Mouse (Mus musculus): ENCODE results near the gene Rap1gap.

Gene Rap1gap

GRCm38 (mm10) chr4:137722692-137723427 is 58.3 kb downstream of the Rap1gap start:
- DNase-seq (ENCODE audit: low read depth, low spot score), result peak; percentile 82

GRCm38 (mm10) chr4:137723527-137723926 is 59.0 kb downstream of the Rap1gap start:
- no peak for DNase-seq (ENCODE audit: low read depth, low spot score)

GRCm38 (mm10) chr4:137724212-137724611 is 59.7 kb downstream of the Rap1gap start:
- DNase-seq (ENCODE audit: low read depth, low spot score), result no peak

GRCm38 (mm10) chr4:137724766-137725165 is 60.2 kb downstream of the Rap1gap start:
- peak; percentile 61 for DNase-seq (ENCODE audit: low read depth, low spot score)

DNA sequence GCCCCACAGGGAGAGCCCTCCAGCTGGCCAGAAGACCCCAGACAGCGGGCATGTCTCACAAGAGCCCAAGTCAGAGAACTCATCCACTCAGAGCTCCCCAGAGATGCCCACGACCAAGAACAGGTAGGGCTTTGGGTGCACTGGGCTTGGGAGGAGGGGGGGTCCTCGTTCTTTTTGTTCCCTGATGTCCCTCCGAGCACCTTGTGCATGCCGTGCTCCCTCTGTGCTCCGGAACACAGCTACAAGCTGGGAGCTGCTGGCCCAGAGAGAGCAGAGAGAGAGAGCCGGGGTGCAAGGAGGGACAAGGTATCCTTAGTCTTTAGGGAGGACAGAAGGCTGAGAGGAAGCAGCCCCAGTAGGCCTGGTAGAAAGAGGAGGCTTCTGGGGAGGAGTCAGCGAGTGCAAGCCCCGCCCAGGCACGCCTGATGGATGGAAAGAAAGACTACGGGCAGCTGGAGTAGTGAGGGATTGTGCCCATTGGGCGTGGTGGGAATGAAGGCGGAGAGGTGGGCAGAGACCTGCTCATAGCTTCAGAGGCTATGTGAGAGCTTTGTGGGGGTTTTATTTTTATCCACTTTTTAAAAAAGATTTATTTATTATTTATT is 61.1 kb downstream of the Rap1gap start:
- DNase-seq (ENCODE audit: low read depth, low spot score), result no peak

- no peak for DNase-seq (ENCODE audit: low read depth, low spot score)
These were observed 62.4 kb downstream of the Rap1gap start for GRCm38 (mm10) chr4:137726739-137727505.

DNA sequence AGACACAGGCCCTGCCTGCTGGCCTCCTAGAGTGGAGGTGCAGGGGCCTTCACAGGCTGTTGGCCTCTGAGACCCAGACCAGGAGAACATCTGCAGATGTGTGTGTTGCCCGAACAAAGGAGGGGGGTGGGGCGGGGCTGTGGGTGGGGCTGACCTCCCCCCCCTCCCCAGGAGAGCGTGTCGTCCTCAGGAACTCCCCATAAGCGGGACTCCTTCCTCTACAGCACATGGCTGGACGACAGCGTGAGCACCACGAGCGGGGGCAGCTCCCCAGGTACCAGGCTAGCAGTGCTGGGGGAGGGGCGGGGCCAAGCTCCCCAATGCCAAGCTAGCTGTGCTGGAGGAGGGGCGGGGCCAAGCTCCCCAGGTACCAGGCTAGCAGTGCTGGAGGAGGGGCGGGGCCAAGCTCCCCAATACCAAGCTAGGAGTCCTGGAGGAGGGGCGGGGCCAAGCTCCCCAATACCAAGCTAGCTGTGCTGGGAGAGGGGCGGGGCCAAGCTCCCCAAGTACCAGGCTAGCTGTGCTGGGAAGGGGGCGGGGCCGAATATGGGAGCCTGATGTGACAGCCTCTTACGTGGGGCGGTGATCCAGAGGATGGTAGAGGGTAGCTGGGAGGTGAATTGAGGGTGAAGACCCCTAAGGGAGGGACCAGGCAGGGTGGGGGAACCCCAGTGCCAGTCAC is 63.1 kb downstream of the Rap1gap start:
- DNase-seq (ENCODE audit: low read depth, low spot score), result peak; percentile 70

DNA sequence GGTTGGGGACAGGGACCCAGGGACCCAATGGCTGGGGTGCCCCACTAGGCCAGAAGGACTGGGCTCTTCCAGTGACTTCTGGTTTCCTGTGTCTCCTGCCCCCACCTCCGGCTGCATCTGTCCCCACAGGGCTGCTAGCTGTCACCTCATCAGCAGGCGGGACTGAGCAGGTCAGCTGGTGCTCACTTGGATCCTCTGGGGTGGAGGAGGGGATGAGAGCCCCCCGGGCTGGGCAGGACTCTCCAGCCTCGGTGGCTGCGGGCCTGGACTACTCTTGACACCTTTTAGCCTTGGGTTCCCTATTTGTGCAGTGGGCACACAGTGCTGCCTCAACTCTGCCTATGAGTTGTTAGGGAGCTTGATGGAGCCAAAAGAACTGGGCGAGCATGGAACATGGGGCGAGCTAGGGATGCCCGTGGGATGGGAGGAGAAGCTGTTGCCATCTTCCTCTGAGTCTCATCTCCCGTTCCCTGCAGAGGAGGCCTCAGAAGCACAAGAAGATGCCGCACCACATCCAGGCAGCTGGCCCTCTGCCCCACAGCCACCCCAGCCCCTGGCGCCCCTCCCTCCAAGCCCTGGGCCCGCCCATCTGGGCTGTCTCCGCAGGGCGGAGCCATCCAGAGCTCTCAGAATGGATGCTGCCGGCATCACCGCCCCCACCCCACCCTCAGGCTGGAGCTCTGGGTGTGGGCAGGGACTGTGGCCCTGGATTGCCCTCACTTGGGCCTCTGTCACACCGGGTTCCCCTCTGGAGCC is 64.1 kb downstream of the Rap1gap start:
- peak; percentile 37 for DNase-seq (ENCODE audit: low read depth, low spot score)

GRCm38 (mm10) chr4:137729155-137729855 is 64.8 kb downstream of the Rap1gap start:
- no peak for DNase-seq (ENCODE audit: low read depth, low spot score)

DNA sequence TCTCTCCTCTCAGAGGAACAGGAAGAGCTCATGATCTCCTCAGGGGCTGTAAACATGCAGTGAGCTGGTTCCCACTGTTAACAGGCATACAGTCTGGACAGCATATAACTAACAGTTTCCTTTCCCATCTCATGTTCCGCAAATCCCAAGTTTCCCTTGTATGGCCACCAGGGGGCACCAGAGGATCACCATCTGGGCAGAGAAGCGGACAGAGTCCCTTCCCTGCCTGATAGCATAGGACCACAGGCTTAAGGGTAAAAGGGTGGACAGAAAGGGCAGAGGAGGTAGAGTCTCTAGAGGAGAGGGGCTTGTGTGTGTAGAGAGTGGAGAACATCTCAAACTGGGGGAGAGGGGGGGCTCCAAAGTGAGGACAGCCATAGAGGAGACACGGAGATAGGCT is 65.6 kb downstream of the Rap1gap start:
- DNase-seq (ENCODE audit: low read depth, low spot score), result peak; percentile 93

GRCm38 (mm10) chr4:137730757-137731156 is 66.2 kb downstream of the Rap1gap start:
- no peak for DNase-seq (ENCODE audit: low read depth, low spot score)

DNA sequence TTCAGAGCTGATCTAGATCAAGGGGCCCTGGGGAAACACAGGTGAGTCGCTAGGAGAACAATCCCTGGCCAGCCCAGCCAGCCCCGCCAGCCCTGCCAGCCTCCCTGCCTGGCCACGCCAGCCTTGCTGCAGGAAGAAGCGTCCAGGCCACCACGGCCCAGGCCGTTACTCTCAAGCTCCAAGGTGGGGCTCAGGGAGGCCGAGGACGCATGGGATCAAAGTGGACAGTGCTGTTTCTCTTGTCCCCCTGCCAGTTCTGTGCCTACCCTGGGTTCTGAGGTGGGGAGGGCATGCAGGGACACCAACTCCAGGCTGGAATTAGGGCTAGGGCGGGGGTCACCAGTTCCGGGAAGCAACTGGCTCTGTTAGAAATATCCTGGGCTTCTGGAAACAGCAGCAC is 67.4 kb downstream of the Rap1gap start:
- DNase-seq (ENCODE audit: low read depth, low spot score), result no peak

- DNase-seq (ENCODE audit: low read depth, low spot score), result no peak
These were observed 67.8 kb downstream of the Rap1gap start for GRCm38 (mm10) chr4:137732361-137732760.

DNA sequence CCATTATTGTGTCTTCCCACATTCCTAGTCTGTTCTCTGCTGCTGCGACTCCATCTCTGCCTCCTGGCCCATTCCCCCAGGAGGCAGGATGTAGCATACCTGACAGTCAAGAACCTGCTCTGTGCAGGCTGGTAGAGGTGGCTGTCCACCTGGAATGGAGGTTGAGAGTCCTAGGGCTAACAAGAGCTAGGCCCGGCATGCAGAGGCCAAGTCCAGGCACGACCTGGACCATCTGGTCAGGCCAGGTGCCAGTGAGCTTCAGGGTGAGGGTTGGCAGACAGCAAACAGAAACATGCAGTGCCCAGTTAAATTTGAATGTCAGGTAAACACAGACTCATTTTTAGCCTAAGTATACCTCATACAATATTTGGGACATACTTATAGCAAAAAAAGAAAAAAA is 68.4 kb downstream of the Rap1gap start:
- no peak for DNase-seq (ENCODE audit: low read depth, low spot score)

- no peak for DNase-seq (ENCODE audit: low read depth, low spot score)
These were observed 68.9 kb downstream of the Rap1gap start for GRCm38 (mm10) chr4:137733459-137733858.

DNA sequence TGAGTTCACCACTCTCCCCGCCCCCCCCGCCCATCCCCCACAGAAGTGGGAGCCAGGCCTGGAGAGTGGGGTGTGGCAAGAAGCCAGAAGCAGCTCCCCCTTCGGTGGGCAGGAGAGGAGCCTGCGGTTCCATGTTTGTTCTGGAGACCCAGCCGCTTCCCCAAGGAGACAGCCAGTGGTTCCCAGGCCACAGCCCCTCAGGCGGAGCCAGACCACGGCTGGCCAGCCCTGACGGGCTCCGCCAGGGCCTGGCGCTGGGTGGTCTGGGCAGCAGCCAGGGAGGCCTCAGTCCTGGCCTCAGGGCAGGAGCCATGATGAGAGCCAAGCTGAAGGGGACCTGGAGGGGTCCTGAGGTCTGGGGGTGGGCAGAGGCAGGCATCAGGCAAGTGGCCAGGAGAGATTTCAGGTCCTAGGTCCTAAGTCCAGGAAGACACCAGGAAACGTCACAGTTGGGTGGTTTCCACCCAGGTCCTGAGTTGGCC is 71.7 kb downstream of the Rap1gap start:
- no peak for DNase-seq (ENCODE audit: low read depth, low spot score)

- DNase-seq (ENCODE audit: low read depth, low spot score), result no peak
These were observed 73.2 kb downstream of the Rap1gap start for GRCm38 (mm10) chr4:137737760-137738159.

- DNase-seq (ENCODE audit: low read depth, low spot score), result peak; percentile 66
These were observed 74.8 kb downstream of the Rap1gap start for GRCm38 (mm10) chr4:137739151-137739923.

GRCm38 (mm10) chr4:137740350-137740749 is 75.8 kb downstream of the Rap1gap start:
- DNase-seq (ENCODE audit: low read depth, low spot score), result no peak

DNA sequence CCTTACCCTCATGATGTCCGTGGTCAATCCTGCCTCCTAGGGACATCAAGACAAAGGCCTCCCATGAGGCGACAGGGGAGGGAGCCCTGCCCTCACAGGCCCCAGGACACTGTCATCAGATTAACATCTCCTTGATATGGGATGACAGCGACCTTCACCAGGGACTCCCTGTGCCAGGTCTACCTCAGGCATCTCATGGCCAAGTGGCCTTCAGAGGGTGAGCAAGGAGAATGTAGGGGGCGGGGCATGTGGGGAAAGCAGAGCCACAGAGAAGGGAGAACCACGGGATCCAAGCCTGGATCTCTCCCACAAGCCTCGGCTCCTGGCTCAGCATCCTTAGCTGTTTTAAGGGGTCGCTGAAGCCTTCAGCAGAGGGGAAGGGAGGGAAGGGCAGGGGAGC is 79.3 kb downstream of the Rap1gap start:
- no peak for DNase-seq (ENCODE audit: low read depth, low spot score)

Measured in mesoderm, embryonic 11.5 days (tissue).